Mouse (Mus musculus): Measurements from ENCODE around the gene Akap2. TPM values are rescaled to one million over a fixed set of nuclear protein-coding genes. Genes with fewer than 3 reads are reported as not detected.

The Akap2 gene
- total RNA-seq, 1 experiment from 2014 or later = 0.67 TPM

DNA sequence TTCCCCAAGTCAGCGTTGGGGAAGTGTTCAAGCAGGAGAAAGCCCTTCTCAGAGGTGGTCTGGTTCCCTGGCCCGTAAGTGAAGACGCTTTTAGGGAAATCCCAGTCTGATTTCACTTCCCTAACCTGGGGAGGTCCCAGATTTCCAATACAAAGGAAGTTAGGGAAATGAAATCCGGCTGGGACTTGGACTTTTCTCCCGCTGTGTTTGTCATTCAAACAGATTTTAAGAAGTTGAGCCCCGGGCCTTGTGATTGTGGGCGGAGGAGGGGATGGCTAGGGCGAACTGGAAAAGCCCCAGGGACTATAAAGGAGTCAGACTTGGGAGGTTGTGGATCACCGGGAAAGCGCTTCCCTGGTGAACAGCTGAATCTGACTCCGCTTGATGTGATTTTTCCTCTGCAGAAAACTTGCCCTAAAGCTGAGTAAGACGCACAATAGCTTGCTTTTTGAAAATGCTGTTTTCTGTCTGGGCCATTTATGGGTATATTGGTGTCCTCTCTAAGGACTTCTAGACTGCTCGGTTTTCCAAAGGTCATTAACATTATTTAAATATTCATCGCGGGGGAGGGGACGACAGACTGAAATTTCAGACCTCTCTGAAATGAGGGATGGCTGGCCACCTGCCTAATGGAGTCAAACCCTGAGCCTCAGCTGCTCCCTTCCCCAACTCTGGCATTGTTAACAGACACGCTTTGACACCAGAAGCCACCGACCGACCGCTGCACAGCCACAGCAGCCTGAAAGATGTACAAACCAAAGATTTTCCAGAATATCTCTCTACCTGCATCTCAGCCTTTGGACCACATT lies 63.6 kb downstream of the Akap2 start:
- no peak for ATAC-seq (replicated peaks; ENCODE audit: insufficient number of reproducible peaks, low FRiP score, low TSS enrichment, poor library complexity, severe bottlenecking)

GRCm38 (mm10) chr4:57781994-57782393 lies 64.5 kb downstream of the Akap2 start:
- 0 out of 2 replicates have a peak, but pooled peaks have one; percentile 27 for ATAC-seq (replicated peaks; ENCODE audit: insufficient number of reproducible peaks, low FRiP score, low TSS enrichment, poor library complexity, severe bottlenecking)

DNA sequence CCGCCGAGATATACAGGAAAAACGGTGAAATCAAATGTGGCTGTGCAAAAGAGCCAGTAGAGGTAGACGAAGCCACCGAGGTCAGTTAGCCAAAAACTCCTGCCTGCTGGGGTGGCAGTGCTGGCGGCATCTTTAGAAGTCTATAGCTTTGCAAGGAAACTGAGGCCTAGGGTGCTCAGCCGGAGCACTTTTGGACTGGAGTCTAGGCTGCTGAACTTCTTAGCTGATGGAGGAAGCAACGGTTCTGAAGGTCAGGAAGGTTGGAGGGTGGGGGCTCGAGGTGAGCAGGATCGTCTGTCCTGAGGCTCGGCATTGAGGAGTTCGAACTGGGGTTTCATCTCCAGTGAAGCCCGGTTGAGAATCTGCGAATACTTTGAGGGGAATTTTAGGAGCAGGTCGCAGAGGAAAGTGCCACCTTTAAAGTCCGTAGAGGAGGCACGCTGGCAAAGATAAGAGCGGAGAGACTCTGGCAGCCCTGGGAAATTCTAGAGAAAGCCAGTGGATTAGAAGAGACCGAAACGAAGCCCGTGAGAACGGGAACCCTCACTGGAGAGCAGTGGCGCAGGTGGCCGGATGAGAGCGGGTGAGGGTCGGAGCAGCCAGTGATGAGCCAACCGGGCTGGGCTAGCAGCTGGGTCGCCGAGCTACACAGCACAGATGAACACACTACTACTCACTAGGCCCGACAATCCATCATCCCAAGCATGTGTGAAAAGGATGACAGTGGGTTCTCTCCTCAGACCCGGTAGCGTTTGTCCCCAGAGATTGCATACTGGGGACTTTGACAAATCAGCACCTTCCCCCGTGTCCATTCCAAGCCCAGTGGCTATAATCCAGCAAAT lies 65.3 kb downstream of the Akap2 start:
- no peak for ATAC-seq (replicated peaks; ENCODE audit: insufficient number of reproducible peaks, low FRiP score, low TSS enrichment, poor library complexity, severe bottlenecking)

GRCm38 (mm10) chr4:57783391-57783770 lies 65.9 kb downstream of the Akap2 start:
- ATAC-seq (replicated peaks; ENCODE audit: insufficient number of reproducible peaks, low FRiP score, low TSS enrichment, poor library complexity, severe bottlenecking) = no peak

DNA sequence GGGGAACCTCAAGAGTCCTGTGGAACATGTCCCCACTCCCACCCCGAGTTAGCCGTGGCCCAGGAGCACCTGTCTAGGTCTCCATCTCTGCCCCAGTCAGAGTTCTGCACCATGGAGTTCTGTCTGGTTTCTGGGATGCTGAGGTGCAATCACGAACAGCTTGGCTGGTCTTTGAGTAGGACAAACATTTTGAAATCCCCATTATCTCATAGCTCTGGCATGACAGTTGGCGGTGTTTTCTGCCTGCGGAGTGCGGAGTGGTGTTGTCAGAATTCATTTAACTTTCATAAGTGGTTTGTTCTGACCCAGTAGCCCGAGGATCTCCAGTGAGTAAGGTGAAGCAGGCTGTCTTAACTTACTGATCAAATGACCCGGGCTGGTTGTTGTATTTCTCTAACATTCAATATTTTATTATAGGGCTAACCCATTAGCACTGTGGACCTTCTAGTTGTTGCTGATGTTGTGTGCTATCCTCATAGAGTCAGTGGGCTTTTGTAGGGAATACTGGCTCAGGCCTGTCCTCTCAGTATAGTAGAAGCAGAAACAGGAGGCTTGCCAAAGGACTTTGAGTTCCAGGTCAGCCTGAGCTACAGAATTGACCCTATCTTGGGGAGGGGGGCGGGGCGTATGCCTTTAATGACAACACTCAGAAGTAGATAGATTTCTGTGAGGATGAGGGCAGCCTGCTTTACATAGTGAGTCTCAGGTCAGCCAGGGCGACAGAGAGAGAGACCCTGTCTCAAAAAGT lies 66.6 kb downstream of the Akap2 start:
- no peak for ATAC-seq (replicated peaks; ENCODE audit: insufficient number of reproducible peaks, low FRiP score, low TSS enrichment, poor library complexity, severe bottlenecking)

- ATAC-seq (replicated peaks; ENCODE audit: insufficient number of reproducible peaks, low FRiP score, low TSS enrichment, poor library complexity, severe bottlenecking) = no peak
These were observed 71.3 kb downstream of the Akap2 start for GRCm38 (mm10) chr4:57788709-57789108.

- ATAC-seq (replicated peaks; ENCODE audit: insufficient number of reproducible peaks, low FRiP score, low TSS enrichment, poor library complexity, severe bottlenecking) = no peak
These were observed 71.7 kb downstream of the Akap2 start for GRCm38 (mm10) chr4:57789118-57789517.

- ATAC-seq (replicated peaks; ENCODE audit: insufficient number of reproducible peaks, low FRiP score, low TSS enrichment, poor library complexity, severe bottlenecking) = no peak
These were observed 76.5 kb downstream of the Akap2 start for GRCm38 (mm10) chr4:57793989-57794388.

GRCm38 (mm10) chr4:57794547-57794946 lies 77.1 kb downstream of the Akap2 start:
- ATAC-seq (replicated peaks; ENCODE audit: insufficient number of reproducible peaks, low FRiP score, low TSS enrichment, poor library complexity, severe bottlenecking) = no peak

DNA sequence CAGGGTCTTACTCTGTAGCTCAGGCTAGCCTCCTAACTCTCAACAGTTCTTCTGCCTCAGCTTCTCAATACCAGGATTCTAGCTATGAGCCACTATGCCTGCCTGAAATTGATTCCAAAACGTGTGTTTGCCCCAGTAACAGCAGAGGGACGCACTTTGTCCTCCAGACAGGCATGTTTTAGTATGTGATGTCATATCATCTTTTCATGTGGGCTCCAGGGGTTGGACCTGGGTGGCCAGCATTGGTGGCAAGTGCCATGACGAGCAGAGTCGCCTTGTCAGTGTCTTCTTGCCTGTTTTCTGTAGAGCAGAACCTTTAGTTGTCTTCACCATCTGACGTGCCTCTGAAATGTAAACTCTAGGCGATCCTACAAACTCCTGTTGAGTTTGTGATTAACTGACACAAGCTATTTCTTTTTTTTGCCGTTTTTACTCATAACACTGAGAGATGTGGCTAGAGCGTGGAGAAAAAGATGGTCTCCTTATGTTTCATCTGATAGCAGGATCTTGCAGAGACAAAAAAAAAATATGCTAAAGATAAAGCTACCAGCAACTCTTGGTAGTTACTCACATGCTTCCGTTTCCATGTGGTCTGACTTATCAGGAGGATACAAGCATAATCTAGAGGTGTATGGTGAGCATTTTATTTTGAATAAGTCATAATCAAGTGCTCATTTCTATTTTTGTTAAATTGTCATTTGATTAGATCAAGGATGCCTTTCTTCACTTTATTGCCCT lies 80.3 kb downstream of the Akap2 start:
- ATAC-seq (replicated peaks; ENCODE audit: insufficient number of reproducible peaks, low FRiP score, low TSS enrichment, poor library complexity, severe bottlenecking) = no peak

- peak; percentile 43; the same call in 1 of the 2 replicates for ATAC-seq (replicated peaks; ENCODE audit: insufficient number of reproducible peaks, low FRiP score, low TSS enrichment, poor library complexity, severe bottlenecking)
These were observed 81.0 kb downstream of the Akap2 start for GRCm38 (mm10) chr4:57798286-57799018.

DNA sequence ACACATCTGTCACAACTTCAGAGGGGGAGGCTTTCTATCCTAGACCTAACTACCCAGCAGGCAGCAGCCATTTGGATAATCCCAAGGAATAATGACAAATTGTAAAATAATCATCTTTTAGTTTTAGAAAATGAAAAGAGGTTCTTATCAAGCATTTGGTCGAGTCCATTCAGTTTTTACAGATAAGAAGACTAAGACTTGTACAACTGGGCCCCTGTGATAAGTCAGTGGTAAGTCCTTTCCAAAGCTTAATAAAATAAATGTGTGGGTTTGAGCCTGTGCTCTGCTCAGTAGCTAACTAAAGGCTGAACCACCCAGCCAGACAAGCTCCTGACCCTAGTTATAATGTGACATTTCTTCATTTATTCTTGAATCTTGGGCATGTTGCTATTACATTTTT lies 81.8 kb downstream of the Akap2 start:
- ATAC-seq (replicated peaks; ENCODE audit: insufficient number of reproducible peaks, low FRiP score, low TSS enrichment, poor library complexity, severe bottlenecking) = no peak

GRCm38 (mm10) chr4:57801239-57801638 lies 83.8 kb downstream of the Akap2 start:
- ATAC-seq (replicated peaks; ENCODE audit: insufficient number of reproducible peaks, low FRiP score, low TSS enrichment, poor library complexity, severe bottlenecking) = no peak

GRCm38 (mm10) chr4:57801986-57802385 lies 84.5 kb downstream of the Akap2 start:
- no peak for ATAC-seq (replicated peaks; ENCODE audit: insufficient number of reproducible peaks, low FRiP score, low TSS enrichment, poor library complexity, severe bottlenecking)

- no peak for ATAC-seq (replicated peaks; ENCODE audit: insufficient number of reproducible peaks, low FRiP score, low TSS enrichment, poor library complexity, severe bottlenecking)
These were observed 85.0 kb downstream of the Akap2 start for GRCm38 (mm10) chr4:57802411-57802810.

DNA sequence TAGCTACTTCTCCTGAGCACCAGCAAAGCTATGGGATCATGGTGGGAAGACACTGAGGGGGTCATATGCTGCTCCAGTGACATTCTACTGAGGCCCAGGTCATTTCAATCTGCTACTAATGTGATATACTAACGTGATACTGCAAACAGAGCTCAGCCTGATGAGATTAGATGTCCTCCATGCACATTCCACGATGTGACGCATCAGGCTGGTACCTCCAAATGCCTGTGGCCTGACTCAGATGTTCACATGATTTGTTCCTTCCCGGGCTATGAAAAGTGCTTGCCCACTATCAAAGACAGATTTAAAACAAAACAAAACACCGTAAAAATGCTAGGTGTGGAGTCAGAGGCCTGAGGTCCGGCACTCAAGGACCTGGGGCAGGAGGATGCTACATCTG lies 87.4 kb downstream of the Akap2 start:
- ATAC-seq (replicated peaks; ENCODE audit: insufficient number of reproducible peaks, low FRiP score, low TSS enrichment, poor library complexity, severe bottlenecking) = no peak

DNA sequence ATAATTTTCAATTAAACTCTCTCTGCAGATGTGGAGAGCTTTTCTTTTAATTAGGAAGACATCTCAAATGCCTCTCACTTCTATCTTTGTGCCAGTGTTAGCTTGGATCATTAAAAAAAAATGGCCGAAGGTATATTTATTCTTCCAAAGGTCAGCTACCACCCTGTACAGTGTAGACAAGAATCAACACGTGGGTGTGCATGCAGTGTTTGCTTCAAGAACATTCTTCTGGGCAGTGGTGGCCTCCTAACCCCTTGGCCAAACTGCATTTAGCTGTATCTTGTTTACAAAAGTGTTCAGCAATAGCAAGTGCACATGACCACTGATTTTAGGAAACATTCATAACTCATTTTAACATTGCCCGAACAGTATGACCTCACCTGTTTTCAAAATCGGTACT lies 92.0 kb downstream of the Akap2 start:
- no peak for ATAC-seq (replicated peaks; ENCODE audit: insufficient number of reproducible peaks, low FRiP score, low TSS enrichment, poor library complexity, severe bottlenecking)

DNA sequence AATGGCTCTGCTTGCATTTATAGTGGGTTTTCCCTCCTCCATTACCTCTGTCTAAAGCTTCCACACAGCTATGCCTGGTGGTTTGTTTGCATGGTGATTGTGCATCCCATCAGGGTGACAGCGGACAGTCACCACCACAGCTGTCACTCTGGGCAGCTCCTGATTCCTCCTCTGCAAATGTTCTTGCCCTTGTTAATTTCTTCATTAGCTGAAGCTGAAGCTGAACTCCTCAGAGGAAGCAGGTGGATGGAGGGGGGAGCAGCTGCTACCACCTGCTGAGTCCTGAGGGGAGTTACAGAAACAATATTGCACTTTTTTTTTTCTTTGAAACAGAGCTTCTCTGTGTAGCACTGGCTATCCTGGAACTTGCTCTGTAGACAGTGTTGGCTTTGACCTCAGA lies 94.6 kb downstream of the Akap2 start:
- ATAC-seq (replicated peaks; ENCODE audit: insufficient number of reproducible peaks, low FRiP score, low TSS enrichment, poor library complexity, severe bottlenecking) = no peak
